Mouse (Mus musculus) liver, postnatal 0 days (tissue): ENCODE data around the gene Slc26a11.

Experiments used
- CTCF ChIP-seq: sonication (generic); IDR thresholded peaks from 2 replicates; pipeline ENCODE4 v1.5.1; 2016; ENCODE audit warnings: antibody characterized with exemption, low read depth
- EP300 ChIP-seq: IDR thresholded peaks from 2 replicates; pipeline ENCODE4 v1.6.1; 2016; ENCODE audit warnings: antibody characterized with exemption, low read depth, mild to moderate bottlenecking

GRCm38 (mm10) chr11:119394210-119394609 lies 38.9 kb downstream of the Slc26a11 start:
- no peak for TF ChIP-seq CTCF
- no peak for TF ChIP-seq EP300
